Mouse (Mus musculus): ENCODE results near the gene Map3k9.
A peak's percentile ranks its signal among the peaks of the same experiment; 100 is the strongest.

The Map3k9 gene

DNA sequence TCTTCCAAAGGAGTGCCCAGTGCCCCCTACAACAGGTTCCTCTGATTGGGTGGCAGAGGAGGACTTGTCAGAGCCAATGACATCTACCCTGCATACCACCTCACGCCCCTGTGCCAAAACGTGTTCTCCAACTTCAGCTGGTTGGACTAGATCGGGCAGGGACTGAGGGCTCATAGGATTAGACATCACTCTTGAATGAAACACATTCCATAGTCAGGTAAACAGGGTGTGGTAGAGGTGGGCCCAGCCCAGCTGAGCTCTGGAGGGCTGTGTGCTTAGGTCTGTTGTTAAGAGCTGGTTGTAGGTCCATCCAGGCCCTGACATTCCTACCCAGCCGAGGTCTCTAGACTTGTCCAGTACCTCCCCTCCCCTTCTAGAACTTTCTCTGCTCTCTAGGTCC, 68.4 kb downstream of the Map3k9 start:
- no peak for DNase-seq (ENCODE audit: low read depth, low spot score)

DNA sequence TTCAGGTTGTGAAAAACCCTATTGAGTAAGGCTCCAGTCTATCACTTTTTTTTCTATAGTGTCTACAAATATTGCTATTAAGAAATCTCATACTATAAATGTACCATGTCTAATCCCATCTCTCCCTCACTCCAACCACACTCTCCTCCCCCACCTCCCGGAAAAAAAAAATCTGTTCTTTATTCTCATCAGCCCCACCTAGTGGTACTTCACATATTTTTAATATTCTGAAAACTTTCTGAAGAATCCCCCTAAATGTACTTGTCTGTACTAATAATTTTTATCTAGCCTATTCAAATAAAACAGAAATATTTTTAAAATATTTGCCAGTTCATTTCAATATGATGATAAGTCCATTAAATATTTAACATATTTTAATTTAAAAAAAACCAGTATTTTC, 78.1 kb downstream of the Map3k9 start:
- peak; percentile 18 for DNase-seq (ENCODE audit: low read depth, low spot score)

DNA sequence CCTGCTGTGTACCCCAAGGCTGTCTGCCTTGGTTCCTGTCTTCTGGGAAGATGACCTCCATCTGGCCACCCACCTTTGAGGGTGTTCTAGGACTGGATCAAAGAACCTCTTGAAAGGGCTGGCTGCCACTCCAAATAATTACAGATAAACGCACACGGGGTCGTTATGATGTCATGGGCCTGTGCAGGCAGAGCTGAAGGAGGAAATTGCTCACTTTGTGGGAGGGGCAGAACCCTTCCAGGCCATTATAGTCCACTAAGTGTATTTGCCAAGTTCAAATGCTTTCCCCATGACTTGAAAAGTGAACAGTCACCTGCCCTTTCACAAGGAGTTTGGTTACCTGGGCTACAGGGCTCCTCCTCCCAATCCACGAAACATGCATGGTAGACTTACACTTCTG, 83.0 kb downstream of the Map3k9 start:
- DNase-seq (ENCODE audit: low read depth, low spot score): no peak

DNA sequence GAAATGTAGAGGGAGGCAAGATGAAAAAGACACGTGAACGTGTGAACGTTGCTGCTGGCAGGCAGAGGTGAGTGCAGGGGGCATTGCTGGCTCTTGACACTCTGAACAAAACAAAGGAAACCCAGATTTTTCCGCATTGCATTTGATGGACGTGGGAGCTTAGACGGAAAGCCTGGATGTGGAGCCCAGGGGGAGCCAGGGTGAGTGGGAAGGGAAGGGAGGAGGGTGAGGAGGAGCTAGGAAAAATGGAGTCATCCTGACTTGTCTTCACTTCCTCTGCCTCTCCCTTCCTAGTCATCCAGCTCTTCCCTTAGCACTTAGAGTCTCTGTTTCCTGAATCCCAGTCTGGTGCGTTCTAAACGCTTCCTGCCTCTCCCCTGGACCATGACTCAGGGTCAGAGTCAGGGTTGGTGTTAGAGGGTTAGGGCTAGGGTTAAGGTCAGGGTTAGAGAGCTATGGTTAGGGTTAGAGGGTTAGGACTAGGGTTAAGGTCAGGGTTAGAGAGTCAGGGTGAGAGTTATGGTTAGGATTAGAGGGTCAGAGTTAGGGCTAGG, 89.7 kb downstream of the Map3k9 start:
- DNase-seq (ENCODE audit: low read depth, low spot score): no peak

DNA sequence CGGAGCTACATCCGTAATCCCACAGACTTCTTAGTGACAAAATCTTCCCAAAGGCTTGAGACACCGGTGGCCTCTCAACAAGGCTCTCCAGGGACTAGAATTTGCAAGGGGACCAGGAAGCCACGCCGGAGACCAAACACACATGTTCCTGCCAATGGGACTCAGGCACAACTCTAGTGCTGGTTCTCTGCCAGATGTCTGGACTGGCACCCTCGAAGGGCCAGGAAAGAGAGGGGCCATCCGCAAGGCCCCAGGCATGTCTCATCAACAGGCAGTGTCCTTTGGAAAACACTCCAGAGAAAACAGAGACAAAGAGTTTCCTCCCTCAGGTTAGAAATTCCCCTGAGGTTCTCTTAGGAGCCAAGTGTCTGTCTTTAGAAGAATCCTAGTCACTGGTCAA, 90.2 kb downstream of the Map3k9 start:
- DNase-seq (ENCODE audit: low read depth, low spot score): no peak

DNA sequence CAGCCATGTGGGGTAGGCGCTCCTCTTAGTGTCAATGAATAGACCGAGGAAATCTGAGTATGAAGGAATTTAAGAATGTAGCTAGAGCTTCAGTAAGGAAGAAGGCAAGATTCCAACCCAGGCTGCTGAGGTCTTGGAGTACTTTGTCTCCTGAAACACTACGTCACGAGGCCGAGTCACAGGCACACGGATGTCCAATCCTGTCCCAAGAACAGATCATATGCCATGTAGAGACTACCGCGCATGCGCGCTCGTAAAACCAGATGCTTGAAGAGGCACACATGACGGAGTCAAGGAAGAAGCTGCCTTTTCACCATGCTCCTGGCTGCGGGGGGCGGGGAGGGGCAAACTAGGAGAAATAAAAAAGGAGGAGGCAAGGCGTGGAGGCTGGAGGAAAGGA, 90.9 kb downstream of the Map3k9 start:
- DNase-seq (ENCODE audit: low read depth, low spot score): no peak

DNA sequence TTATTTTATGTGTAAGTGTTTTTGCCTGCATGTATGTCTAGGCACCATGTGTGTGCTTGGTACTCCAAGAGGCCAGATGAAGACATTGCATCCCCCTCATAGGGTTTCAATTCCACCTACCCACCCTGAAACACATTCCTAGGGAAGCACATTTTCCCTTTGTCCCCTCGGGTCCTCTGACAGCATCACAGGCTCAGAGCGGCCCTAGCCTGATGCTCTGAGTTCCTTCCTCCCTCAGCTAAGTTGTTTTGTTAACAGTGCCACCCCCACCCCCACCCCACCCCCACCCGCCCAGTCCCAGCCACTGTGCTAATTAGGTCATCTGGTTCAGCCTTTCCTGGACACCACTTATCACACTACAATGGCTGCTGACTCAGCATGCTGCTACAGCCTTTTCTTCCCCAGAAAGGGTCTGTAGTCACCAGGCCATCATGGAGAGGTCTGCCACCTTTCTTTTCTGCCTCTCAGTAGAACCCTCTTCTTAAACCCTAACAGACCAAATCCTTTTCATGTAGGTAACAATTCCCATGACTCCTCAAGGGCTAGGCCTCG, 91.4 kb downstream of the Map3k9 start:
- no peak for DNase-seq (ENCODE audit: low read depth, low spot score)

DNA sequence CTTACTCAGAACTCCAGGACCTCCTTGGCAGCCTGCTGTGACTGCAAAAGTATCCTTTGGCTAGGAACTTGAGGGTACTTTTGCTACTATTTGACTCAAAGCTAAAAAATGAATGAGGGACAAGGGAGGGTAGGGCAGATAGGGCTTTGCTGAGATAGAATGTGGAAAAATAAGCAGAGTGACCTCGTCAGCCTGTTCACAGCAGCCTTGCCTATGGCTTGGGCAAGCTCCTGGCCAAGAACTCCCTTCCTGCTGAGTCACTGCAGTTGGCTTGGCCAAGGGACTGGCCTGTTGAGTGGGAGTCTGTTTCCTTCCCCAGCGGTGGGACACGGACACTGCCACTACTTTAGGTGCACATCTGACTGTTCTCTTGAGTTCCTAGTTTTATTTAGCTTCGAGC, 92.4 kb downstream of the Map3k9 start:
- no peak for DNase-seq (ENCODE audit: low read depth, low spot score)

DNA sequence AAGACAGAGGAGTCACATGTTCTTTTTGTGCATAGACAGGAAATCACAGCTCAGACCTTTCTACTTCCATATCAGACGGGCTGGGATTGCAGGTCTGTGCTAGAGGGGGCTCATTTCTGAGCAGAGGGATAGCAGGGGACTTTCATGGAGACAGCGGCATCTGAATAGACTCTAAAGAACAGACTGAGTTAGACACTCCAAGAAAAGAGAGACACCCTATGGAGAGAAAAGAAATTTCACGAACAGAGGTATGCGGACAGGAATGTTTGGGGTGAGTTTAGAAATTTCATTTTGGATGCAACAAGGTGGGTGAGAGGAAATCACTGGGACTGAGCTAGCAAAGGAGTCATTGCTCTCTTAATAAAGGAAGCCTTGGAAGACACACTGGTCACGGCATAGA, 93.1 kb downstream of the Map3k9 start:
- DNase-seq (ENCODE audit: low read depth, low spot score): no peak

DNA sequence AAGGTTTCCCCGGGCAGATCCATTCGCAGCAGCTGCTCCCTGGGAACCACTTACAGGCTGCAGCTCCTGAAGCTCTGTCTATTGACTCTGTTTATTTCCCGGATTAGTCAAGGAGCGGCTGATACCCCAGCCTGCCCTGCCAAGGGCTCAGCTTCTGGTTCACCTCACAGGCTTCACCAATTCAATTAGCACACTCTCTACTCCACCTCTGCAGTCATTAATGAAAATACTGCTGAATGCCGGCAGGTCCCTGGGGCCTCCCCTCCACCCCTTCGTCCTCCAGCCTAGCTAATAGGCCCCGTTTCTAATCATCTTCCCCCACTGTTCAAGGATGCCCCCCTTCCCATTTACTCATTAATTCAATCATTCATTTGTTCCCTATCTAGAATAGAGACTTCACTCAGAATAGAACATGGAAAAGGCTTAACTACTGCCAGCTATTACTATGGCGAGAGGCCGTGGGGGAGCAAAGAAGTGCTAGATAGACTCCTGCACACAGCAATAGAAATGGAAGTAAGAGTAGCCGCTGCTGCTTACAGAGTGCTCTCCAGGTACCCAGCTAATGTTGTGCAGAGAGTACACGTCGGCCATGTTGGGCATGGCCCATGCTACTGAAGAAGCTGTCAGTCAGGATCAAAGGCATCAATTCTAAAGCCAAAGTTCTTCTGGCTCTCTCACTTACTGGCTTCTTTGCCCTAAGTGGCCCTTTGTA, 94.4 kb downstream of the Map3k9 start:
- DNase-seq (ENCODE audit: low read depth, low spot score): no peak

DNA sequence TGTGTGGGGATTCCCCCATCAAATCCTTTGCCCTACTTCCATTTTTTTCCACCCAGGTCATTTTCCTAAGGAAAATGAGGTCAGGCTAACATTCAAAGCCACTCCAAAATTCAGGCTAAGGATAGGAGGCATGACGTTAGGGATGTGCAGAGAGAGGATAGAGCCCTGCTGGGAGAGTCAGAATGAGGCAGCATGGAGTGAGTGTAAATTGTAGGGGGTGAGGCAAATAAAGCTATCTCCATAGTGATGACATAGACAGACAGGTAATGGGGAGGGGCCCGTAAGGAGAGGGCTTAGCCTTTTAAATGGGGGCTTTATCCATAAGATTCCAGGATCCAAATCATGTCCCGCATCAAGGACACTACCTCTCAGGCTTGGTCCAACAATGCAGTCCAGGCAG, 95.0 kb downstream of the Map3k9 start:
- no peak for DNase-seq (ENCODE audit: low read depth, low spot score)

DNA sequence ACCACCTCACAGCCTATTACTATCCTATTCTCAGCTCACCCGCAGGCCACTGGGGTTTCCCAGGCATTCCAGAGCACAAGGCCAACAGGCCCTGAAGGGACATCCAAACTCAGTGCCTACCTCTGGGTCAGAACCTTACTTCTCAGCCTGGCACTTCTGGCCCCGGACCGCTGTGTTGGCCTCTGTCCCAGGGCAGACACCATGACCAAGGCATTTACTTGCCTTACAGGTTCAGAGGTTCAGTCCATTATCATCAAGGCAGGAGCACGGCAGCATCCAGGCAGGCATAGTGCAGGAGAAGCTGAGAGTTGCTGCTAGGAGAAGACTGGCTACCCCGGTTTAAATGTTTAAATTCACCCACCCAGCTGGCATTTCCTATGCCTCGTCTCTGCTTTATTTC, 96.9 kb downstream of the Map3k9 start:
- no peak for DNase-seq (ENCODE audit: low read depth, low spot score)

DNA sequence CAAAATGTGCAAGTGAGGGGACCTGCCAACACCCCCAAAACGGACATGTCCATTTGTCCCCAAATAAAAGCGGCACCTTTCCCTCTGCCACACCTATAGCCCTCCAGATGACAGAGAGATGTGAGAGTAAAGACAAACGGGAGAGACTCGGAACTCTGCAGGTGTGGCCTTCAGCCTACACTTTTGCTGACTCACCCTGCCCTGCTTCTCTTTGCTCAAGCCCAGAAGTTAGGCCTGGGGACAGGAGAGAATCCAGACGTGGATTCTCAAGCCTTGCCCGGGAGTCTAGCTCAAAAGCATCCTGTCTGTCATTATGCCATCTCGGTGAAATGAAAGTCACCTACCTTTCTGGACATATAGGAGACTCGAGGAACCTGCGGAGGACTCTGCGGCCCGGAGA, 97.6 kb downstream of the Map3k9 start:
- DNase-seq (ENCODE audit: low read depth, low spot score): no peak

DNA sequence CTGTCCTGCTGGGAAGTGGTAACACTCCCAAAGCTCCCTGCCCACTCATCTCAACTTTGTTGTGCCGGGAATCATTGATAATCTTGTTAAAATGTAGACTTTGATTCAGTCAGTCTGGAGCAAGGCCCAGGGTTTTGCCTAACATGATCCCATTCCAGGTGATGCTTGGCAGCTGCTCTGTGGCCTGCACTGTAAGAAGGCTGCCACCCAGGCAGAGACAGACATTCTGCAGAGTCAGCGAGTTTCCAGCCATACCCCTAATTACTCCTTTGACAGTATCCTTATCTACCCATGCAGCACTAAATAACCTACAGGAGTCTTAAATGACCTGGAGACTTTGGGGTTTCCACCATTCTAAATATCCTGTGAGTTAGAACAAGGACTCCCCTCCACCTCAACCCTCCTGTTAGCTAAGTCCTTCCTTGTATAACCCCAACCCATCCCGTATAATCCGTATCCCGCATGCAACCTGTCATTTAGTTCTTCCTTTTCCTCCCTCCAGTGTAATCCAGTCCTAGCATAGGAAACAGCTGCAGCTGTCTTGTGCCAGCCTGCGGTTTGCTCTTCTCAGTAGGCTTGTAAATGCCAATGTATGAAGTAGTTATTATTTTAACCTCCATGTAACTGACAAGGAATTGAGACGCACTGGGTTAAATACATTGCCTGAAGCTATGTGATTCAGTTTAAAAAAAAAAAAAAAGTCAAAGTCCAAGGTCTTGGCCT, 101.0 kb downstream of the Map3k9 start:
- DNase-seq (ENCODE audit: low read depth, low spot score): no peak

DNA sequence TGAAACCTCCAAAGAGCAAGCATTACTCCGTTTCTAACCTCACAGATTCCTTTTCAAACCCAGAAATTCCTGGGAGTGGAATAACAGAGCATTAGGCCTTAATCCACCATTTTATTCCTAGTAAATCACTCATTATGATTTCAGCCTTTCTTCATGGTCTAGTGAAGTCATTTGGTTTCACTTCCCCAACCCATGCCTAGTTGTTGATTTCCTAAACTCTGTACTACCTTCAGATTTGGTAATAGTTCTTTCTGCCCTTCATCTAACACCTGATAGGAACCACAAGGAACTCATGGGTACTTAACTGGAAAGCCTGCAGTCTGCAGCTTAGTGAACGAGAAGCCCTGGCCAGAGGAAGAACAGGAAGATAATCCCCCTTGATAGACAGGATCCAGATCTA, 105.4 kb downstream of the Map3k9 start:
- DNase-seq (ENCODE audit: low read depth, low spot score): no peak
